Mouse (Mus musculus): ENCODE measurements around the gene Myo5a. TPM values are rescaled to one million over a fixed set of nuclear protein-coding genes. Genes with fewer than 3 reads are reported as not detected.

Gene Myo5a
- total and polyA plus RNA-seq, 2 experiments from 2014 or later: 42.1 to 110 TPM

DNA sequence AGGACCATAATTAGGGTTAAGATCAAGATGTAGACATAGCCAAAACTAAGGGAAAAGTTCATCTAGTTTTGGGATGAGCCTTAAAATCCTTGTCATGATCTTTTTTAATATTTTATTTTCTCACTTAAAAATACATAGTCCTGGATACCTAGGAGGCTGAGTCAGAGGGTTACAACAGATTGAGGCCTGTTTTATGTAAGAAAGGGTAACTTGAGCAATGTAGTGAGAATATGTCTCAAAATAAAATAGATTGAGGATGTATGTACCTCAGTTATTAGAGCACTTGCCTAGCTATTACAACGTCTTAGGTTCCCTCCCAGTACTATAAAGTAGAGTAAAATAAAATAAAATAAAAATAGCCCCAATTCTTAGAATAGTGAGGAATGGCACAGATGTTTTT, 21.3 kb downstream of the Myo5a start:
- H3K9ac ChIP-seq (replicated peaks; ENCODE audit: low read length): no peak overlapping the region
- 96% methylated on average over 1 of the region's 1 CpGs for WGBS
- H3K27ac ChIP-seq: no peak overlapping the region
- H3K9me3 ChIP-seq (ENCODE audit: low read length): no peaks in the 10 kb centered on the region
- no peak for TF ChIP-seq CTCF (IDR thresholded peaks at IDR 0.05; ENCODE audit: low read depth)
- H3K4me2 ChIP-seq (ENCODE audit: low read depth, low read length): no peak overlapping the region
- no peaks in the 10 kb centered on the region for H3K36me3 ChIP-seq (ENCODE audit: insufficient read depth, low read length)
- H3K27me3 ChIP-seq (ENCODE audit: insufficient read depth, low read length): no peaks in the 10 kb centered on the region
- H3K4me1 ChIP-seq (ENCODE audit: insufficient read depth, low read length): no peaks in the 10 kb centered on the region
- no peak for ATAC-seq
- H3K4me3 ChIP-seq (ENCODE audit: low read length): no peak overlapping the region
- DNase-seq (ENCODE audit: low spot score): no peak

DNA sequence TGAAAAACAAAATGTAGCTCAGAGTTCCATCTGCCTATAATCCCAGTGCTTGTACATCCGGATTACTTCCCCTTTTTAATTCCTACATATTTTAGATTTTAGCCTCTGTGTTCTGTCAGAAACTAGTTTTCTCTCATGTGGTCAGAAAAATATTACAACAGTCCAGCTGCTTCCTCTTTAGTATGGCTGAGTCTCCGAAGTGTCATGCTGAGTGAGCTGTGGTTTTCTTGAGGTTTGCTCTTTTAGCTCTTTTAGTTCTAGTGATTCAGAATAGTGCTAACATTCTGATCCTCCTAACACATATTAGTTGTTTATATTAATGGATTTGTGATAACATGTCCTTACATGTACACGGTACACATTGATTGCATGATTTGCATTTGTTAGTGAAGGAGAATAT, 23.9 kb downstream of the Myo5a start:
- Histone ChIP-seq H3K36me3 (ENCODE audit: insufficient read depth, low read length) (no peaks in the 10 kb centered on the region), H3K9me3 (ENCODE audit: low read length) (no peaks in the 10 kb centered on the region), H3K4me2 (ENCODE audit: low read depth, low read length) (no peak overlapping the region), H3K4me3 (ENCODE audit: low read length) (no peak overlapping the region), H3K27me3 (ENCODE audit: insufficient read depth, low read length) (no peaks in the 10 kb centered on the region), H3K9ac (replicated peaks; ENCODE audit: low read length) (no peak overlapping the region), H3K4me1 (ENCODE audit: insufficient read depth, low read length) (no peaks in the 10 kb centered on the region), H3K27ac (no peak overlapping the region)
- no peak for TF ChIP-seq CTCF (IDR thresholded peaks at IDR 0.05; ENCODE audit: low read depth)
- ATAC-seq: no peak
- 80% methylated on average over 3 of the region's 3 CpGs for WGBS
- DNase-seq (ENCODE audit: low spot score): no peak

DNA sequence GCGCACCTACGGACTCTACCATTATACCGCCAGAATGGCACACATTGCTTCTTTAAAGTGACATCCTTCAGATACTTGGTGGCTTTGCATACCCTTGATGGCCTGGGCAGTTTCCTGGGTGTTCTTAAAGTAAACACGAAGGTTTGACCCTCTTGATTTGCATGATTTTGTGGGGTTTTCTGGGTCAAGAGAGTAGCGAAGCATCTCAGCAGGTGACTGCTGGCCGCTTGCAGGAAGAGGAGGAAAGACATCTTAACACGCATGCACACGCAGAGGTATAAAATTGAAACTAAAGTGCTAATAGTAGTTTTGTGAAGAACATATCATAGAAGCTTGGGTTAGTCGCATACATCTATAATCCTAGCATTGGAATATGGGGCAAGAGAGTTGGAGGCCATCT, 28.1 kb downstream of the Myo5a start:
- ATAC-seq (no peak), DNase-seq (ENCODE audit: low spot score) (no peak)
- no peak for TF ChIP-seq CTCF (IDR thresholded peaks at IDR 0.05; ENCODE audit: low read depth)
- H3K27ac ChIP-seq: no peak overlapping the region
- H3K4me1 ChIP-seq (ENCODE audit: insufficient read depth, low read length): no peaks in the 10 kb centered on the region
- H3K9me3 ChIP-seq (ENCODE audit: low read length): no peaks in the 10 kb centered on the region
- no peak overlapping the region for H3K4me3 ChIP-seq (ENCODE audit: low read length)
- no peaks in the 10 kb centered on the region for H3K36me3 ChIP-seq (ENCODE audit: insufficient read depth, low read length)
- no peak overlapping the region for H3K4me2 ChIP-seq (ENCODE audit: low read depth, low read length)
- 97% methylated on average over 9 of the region's 9 CpGs for WGBS
- H3K27me3 ChIP-seq (ENCODE audit: insufficient read depth, low read length): no peaks in the 10 kb centered on the region
- H3K9ac ChIP-seq (replicated peaks; ENCODE audit: low read length): no peak overlapping the region

DNA sequence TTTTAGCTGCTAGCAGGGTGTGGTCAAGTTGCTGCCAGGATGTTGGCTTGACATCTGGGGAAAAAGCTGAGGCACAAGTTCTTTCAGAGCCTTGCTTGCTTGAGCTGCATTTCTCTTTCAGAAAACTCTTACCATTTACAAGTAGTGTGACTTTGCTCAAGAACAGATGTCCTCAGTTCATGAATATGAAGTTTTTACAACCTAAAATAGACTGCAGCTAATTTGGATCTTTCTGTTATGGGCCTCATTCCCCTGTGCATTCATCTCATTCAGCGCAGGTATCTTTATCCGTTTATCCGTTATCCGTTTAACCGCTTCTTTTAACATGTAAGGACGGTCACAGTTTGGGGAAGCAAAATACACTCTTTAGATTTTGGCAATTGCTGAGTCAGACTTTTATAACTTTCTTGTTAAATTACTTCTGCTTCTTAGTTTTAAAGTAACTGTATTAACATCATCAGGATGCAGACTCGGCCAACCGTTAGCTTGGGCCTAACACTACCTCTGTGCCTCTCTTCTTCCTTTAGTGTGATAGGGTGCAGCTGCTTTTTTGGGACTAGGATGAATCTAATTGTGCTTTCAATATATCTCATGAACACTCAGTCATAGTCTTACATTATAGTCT, 29.5 kb downstream of the Myo5a start:
- TF ChIP-seq CTCF (IDR thresholded peaks at IDR 0.05; ENCODE audit: low read depth): no peak
- H3K4me3 ChIP-seq (ENCODE audit: low read length): no peak overlapping the region
- H3K27ac ChIP-seq: no peak overlapping the region
- no peaks in the 10 kb centered on the region for H3K36me3 ChIP-seq (ENCODE audit: insufficient read depth, low read length)
- no peak overlapping the region for H3K4me2 ChIP-seq (ENCODE audit: low read depth, low read length)
- no peak overlapping the region for H3K9ac ChIP-seq (replicated peaks; ENCODE audit: low read length)
- 87% methylated on average over 8 of the region's 8 CpGs for WGBS
- no peak for DNase-seq (ENCODE audit: low spot score)
- H3K9me3 ChIP-seq (ENCODE audit: low read length): no peaks in the 10 kb centered on the region
- no peak for ATAC-seq
- no peaks in the 10 kb centered on the region for H3K4me1 ChIP-seq (ENCODE audit: insufficient read depth, low read length)
- no peaks in the 10 kb centered on the region for H3K27me3 ChIP-seq (ENCODE audit: insufficient read depth, low read length)

DNA sequence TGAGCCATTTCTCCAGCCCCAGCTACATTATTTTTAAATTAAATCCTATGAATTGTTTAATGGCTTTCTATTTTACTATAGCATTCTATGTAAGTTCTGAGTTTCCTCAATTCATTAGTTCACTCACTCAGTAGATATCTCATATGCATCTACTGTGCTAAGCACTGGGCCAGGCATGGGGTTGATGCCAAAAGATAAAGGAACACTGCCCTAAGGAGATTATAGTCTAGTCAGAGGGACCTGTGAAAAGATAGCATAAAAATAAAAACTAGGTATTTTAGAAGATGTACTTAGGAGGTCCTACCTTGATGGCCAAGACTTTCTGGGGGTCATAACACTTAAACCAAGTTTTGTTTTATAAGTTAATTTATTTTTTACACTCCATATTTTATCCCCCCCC, 31.3 kb downstream of the Myo5a start:
- no peak for TF ChIP-seq CTCF (IDR thresholded peaks at IDR 0.05; ENCODE audit: low read depth)
- H3K9me3 ChIP-seq (ENCODE audit: low read length): no peaks in the 10 kb centered on the region
- H3K4me2 ChIP-seq (ENCODE audit: low read depth, low read length): no peak overlapping the region
- no peak overlapping the region for H3K9ac ChIP-seq (replicated peaks; ENCODE audit: low read length)
- H3K36me3 ChIP-seq (ENCODE audit: insufficient read depth, low read length): no peaks in the 10 kb centered on the region
- H3K4me3 ChIP-seq (ENCODE audit: low read length): no peak overlapping the region
- ATAC-seq: no peak
- no peaks in the 10 kb centered on the region for H3K27me3 ChIP-seq (ENCODE audit: insufficient read depth, low read length)
- no peaks in the 10 kb centered on the region for H3K4me1 ChIP-seq (ENCODE audit: insufficient read depth, low read length)
- DNase-seq (ENCODE audit: low spot score): no peak
- H3K27ac ChIP-seq: no peak overlapping the region

DNA sequence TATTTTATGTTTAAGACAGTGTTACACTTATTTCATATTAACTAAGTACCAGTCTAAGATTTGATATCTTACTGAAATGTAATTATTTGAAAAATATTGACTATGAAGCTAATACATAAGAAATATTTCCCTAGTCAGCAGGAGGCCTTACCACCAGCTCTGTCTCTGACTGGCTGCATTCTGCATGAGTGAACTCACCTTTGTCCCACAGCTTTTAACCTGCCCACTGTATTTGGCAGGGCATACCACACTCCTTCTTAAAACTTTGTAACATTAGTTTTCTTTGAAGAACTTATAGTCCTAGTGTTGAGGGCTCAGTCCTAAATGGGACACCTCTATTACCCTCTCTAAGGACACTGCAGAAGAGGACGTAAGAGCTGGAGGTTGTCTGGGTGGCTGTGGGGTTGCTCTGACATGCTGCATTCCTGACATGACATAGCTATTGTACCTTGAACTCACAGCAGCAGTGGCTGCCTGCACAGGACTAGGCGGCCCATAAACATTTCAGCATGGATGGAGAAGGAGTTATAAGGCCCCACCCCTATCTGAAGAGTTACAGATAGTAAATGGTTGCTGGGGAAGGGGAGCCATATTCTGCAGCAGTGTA, 45.9 kb downstream of the Myo5a start:
- Histone ChIP-seq H3K27me3 (ENCODE audit: insufficient read depth, low read length) (no peaks in the 10 kb centered on the region), H3K9me3 (ENCODE audit: low read length) (no peaks in the 10 kb centered on the region), H3K36me3 (ENCODE audit: insufficient read depth, low read length) (no peaks in the 10 kb centered on the region; the same call in 1 of the 2 replicates), H3K4me2 (ENCODE audit: low read depth, low read length) (no peak overlapping the region), H3K4me3 (ENCODE audit: low read length) (no peak overlapping the region), H3K9ac (replicated peaks; ENCODE audit: low read length) (no peak overlapping the region), H3K27ac (no peak overlapping the region), H3K4me1 (ENCODE audit: insufficient read depth, low read length) (no peaks in the 10 kb centered on the region)
- TF ChIP-seq CTCF (IDR thresholded peaks at IDR 0.05; ENCODE audit: low read depth): no peak
- WGBS: 84% methylated on average over 2 of the region's 2 CpGs
- DNase-seq (ENCODE audit: low spot score) (no peak), ATAC-seq (no peak)

DNA sequence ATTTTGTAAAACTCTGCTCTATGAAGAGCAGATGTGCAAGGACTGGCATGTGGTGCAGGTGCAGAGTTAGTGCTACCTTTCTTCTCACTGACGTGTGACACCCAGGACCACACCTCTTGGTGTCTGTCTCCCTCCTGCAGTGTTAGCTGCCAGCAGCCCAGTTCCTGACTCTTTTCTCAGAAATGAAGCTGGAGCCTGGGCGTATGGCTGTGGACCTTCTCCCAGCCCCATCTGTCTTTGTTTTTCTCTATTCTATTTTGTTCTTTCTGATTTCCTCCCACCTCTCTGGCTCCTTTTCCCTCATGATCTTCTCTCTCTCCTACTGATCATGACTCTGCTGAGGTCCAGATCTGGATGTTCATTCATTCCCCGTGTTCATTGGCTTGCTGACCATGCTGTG, 50.3 kb downstream of the Myo5a start:
- no peak overlapping the region for H3K9ac ChIP-seq (replicated peaks; ENCODE audit: low read length)
- 92% methylated on average over 3 of the region's 3 CpGs for WGBS
- no peaks in the 10 kb centered on the region for H3K9me3 ChIP-seq (ENCODE audit: low read length)
- H3K4me3 ChIP-seq (ENCODE audit: low read length): no peak overlapping the region
- DNase-seq (ENCODE audit: low spot score) (no peak), ATAC-seq (no peak)
- no peaks in the 10 kb centered on the region for H3K27me3 ChIP-seq (ENCODE audit: insufficient read depth, low read length)
- no peak overlapping the region for H3K27ac ChIP-seq
- no peak overlapping the region for H3K4me2 ChIP-seq (ENCODE audit: low read depth, low read length)
- no peaks in the 10 kb centered on the region for H3K4me1 ChIP-seq (ENCODE audit: insufficient read depth, low read length)
- no peak for TF ChIP-seq CTCF (IDR thresholded peaks at IDR 0.05; ENCODE audit: low read depth)
- H3K36me3 ChIP-seq (ENCODE audit: insufficient read depth, low read length): no peaks in the 10 kb centered on the region; the same call in 1 of the 2 replicates

All from hindbrain, postnatal 0 days (tissue).